Mouse (Mus musculus) retina, embryonic 14.5 days (tissue): ENCODE data around the gene Dlgap1.

ENCODE experiments used
- DNase-seq: peaks from one replicate; pipeline ENCODE4 v3.0.0-alpha.2; 2015; ENCODE audit warnings: low spot score

Dlgap1 gene

DNA sequence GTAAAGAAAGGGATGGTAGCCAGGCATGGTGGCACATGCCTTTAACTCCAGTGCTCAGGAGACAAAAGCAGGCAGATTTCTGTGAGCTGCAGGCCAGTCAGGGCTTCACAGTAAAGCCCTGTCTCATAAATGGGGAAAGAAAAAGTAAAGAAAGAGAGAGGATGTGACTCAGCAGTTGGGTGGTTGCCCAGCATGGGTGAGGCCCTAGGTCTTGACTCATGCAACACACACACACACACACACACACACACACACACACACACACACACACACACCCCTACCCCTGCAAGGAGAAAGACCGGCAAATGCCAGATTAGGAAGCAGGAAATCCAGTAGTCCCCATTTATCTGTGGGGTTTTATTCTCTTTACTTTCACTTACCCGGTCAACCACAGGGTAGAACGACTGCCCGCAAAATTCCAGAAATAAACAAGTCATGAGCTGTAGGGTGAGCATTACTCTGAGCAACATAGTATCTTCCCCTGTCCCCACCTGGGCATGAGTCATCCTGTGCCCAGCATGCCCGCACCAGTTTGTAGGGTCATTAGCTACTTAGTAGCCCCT lies 759.9 kb downstream of the Dlgap1 start:
- DNase-seq = no peak

GRCm38 (mm10) chr17:70734728-70735127 lies 765.9 kb downstream of the Dlgap1 start:
- DNase-seq = no peak

GRCm38 (mm10) chr17:70735396-70735795 lies 766.5 kb downstream of the Dlgap1 start:
- no peak for DNase-seq

DNA sequence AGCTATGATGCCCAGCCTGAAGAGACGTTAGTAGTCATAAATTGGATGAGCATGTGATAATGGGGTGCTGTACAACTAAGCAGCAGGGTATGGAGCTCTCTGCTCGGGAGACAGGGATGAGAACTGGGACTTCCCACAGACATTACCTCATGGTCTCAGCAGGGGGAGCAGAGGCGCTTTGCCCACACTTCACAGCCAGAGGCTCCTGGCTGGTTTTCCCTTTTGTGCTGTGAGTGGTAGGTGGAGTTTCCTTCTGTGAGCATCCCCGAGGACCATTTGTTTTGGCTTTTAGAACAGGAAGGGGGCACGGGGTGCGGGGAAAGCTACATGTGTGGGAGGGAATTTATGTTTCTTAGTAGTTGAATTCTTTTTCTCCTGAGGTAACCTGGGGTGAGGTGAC lies 768.6 kb downstream of the Dlgap1 start:
- peak; percentile 77 for DNase-seq

DNA sequence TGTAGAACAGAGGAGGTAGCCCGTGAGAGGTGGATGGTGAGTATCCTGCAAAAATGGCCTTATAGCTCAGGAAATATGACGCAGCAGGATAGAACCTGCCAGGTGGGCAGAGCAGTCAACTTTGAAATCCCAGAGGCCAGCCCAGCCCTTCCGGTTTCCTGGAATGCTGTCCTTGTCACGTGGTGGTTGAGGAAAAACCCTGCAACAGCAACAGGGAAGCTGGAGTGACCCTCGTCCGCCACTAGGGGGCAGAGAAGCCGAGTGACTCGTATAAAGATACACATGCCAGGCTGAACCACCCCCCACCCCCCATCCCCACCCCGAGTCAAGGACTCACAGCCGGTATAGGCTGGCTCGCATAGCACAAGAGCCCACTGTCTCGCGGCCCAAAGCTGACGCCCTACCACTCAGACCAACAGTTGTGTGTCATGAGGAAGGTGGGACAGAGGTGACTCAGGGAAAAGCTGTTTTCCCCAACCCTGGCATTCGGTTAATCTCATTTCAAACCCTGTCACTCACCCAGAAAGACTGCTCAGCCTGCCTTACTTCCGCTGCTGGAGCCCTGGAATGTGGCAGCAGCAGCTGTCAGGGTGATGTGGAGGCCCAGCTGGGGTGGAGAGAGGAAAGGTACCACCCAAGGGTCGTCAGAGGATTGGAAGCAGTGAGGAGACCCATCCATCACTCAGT lies 769.4 kb downstream of the Dlgap1 start:
- peak; percentile 86 for DNase-seq

DNA sequence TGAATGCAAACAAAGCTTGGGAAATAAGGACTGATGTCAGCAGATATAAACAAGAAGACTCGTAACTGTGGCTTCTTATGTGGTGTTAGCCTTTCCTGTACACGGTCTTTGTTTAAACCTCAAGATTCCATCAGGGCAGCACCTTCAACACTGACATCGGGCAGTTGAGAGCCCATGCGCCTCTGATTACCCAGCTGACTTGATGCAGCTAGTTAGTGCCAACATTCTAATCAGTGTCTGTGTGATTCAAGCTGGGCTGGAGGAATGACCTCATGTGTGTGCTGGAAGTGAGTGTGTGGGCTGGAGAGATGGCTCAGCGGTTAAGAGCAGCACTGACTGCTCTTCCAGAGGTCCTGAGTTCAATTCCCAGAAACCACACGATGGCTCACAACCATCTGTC lies 770.5 kb downstream of the Dlgap1 start:
- peak; percentile 31 for DNase-seq

DNA sequence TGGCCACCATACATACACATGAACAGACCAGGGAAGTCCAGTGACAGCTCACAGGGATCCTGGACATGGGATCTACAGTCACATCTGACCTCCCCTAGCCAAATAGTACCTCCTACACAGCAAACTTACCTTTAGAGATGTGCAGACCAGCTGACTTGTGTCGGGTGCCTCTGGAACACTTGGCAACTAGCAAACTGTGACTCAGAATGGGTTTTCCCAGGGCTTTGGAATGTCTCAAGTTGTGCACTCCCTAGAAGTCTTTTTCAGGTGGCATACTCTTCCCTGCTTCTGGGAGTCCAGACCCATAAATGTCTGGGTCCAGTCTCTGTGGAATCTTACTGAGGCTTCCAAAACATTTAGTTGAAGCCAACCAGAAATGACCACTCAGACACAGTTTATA lies 772.8 kb downstream of the Dlgap1 start:
- DNase-seq = no peak

DNA sequence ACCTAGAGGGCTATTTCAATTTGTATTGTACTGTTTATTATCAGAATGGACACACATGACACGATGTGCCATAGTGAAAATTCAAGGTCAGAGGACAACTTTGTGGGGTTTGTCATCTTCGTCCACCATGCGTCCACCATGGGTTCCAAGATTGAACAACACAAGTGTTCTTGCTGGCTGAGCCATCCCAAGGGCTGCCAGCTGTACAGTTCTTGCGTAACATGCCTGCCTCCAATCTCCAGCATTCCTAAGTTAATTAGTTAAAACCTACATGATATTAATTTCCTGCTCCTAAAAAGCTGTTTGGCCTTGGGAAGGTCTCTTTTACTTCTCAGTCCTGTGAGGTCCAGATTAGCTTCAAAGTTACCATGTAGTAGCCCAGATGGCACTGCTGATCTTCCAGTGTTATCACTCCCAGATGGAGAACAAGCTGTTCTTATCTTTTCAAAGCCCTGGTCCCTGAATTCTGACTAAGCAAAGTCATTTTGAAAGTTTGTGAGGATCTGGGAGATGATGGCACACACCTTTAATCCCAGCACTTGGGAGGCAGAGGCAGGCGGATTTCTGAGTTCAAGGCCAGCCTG lies 775.8 kb downstream of the Dlgap1 start:
- no peak for DNase-seq

DNA sequence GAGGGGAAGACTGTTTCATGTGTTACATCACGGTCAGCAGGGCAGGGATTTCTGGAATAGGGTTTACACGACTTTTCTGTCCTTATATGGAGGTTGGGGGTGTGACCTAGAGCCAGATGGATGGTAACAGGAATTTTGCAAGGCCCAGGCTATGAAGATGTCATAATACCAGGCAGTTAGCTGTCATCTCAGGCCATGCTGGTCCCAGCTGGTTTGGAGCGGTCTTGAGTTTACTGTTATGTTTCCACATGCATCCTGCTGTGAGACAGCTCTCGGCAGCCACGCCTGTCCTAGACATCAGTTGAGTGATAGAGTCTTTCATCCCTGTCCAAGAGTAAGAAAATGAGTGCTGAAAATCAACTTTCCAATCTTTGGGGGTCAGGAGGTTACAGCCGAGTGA lies 776.5 kb downstream of the Dlgap1 start:
- DNase-seq = no peak

- DNase-seq = no peak
These were observed 777.7 kb downstream of the Dlgap1 start for GRCm38 (mm10) chr17:70746379-70747079.

GRCm38 (mm10) chr17:70747731-70748475 lies 779.0 kb downstream of the Dlgap1 start:
- peak; percentile 55 for DNase-seq

GRCm38 (mm10) chr17:70748476-70748830 lies 779.6 kb downstream of the Dlgap1 start:
- no peak for DNase-seq

DNA sequence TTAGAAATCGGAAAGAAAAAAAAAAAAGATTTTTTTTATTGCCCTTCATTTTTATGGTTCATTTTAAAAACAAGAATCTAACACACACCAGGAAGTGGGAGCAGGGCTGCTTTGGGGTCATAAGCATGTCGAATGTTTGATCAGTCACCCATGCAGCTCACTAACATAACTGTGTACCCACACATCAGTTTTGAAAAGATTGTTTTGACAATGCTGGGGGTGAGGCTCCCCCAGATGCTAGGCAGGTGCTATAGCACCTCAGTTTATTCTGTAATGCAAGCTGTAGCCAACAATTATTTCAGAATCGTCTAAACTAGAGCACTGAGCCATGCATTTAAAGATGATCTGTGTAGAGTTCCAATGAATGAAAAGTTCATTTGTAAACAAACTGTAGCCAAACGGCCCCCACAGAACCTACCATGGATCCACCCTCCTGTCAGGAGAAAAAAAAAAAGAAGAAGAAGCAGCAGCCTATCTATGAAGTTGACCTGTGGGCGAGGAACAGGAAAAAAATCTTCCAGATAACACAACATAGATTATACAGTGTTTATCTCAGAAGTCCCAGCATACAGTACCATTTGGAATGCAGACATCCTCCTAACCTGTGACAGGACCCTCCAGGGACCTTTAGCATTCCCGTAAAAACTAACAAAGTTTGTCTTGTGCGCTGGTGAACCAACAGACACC lies 780.2 kb downstream of the Dlgap1 start:
- no peak for DNase-seq

DNA sequence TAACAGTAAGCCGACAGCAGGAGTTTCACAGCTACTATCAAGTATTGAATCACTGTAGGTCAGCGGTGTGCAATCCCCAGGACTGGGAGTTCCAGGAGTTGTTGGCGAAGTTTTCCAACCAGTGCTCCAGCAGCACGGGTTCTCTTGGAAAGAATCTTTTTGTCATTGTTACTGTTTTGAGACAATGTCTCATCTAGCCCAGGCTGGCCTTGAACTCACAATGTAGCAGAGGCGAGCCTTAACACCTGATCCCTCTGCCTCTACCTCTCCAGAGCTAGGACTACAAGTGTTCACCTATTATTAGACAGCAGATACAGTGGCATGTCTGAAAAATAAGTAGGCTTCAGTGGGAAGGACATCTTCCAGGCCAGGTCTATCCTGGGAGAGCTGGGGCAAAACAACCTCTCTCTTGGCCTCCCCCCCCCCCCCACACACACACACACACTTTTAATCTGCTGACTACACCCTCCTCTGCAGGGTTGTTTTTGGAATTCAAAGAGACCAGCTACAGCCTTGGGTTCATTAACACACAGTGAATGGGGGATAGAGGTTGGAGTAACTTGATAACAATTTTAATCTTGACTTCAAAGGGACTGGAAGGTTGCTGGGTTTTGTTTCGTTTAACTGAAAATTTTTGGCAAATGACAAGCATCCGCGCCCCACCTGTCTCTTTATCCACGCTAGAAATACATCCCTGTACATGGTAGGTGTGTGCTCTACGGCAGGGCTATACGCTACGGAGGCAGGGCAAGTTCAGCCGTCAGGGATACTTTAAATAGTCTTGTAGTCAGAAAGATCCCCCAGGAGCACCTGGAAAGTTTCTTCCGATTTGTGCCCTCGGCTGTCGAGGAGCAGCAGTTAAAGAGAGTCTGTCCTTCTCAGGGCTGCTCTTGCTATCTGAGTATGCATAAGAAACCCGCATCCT lies 781.6 kb downstream of the Dlgap1 start:
- DNase-seq = no peak

GRCm38 (mm10) chr17:70751161-70751651 lies 782.3 kb downstream of the Dlgap1 start:
- DNase-seq = peak; percentile 45

DNA sequence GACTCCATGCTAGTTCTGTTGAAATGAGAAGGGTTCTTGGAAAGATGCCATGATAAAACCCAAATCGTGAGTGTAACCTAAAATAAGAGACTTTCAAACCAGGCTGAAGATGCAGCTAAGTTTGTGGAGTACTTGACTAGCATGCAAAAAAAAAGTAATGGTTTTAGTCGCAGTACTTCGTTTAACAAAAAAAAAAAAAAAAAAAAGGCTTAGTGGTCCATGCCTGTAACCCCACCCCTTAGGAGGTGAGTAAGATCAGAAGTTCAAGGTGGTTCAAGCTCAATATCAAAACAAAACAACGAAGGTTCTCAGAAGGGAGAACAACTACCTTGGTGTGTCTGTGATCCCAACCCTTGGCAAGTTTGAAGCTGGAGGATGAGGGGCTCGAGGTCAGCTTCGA lies 782.8 kb downstream of the Dlgap1 start:
- no peak for DNase-seq

DNA sequence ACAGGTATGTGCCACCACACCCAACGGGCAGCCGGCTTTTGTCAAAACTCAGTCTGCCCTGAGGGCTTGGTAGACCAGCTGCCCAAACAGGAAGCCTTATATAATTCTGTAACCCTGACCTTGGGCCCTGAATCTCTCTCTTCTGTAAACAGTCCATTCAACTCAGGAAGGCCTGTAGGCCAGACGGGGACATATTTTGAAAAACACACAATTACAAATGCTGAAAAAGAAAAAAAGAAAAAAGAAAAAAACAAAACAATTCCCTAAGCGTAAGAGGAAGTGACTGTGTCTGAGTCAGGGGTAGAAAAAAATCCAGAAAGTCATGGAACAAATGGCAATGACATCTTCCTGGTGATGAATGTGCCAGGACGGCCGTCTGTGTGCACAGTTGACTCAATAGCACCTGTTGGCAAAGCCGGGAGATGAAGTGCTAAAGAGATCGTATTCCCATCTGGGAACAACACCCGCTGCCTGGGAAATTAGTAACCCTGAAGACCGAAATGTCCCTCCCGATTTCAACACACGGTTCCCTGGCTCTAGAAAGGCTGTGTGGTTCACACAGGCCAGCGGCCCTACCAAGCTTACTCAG lies 784.7 kb downstream of the Dlgap1 start:
- no peak for DNase-seq

DNA sequence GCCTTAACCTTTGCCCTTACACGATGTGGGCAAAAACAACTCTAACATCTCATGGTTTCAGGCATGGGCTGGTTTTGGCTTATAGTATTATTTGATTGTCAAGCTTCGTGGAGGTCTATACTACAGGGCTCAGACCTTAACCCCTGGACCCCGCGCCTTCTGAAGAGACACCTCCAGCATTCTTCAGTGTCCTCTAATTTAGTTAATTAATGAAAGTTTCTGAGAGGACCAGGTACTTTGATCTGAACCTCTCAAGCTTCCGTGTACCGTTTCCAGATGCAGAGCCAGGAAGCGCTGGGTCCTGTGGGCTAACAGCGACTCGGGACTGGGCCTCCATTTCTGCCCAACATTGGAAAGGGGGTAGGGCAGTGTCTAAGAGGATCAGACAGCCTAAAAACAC lies 785.2 kb downstream of the Dlgap1 start:
- no peak for DNase-seq

DNA sequence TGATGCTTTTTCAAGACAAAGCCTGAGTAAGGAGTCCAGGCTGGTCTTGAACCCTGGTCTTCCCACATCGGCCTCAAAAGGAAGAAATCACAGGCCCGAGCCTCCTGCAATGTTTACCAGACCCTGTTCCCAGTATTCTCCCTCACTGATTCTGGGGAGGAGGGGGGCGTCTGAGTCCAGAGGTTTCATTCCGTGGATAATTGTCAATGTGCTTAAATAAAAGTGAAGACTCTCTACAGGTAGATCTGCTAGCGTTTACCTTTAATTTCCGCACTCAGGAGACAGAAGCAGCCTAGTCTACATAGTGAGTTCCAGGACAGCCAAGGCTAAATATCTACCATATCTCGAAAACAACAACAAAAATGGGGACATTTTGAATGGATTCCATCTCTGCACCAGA lies 785.8 kb downstream of the Dlgap1 start:
- no peak for DNase-seq

DNA sequence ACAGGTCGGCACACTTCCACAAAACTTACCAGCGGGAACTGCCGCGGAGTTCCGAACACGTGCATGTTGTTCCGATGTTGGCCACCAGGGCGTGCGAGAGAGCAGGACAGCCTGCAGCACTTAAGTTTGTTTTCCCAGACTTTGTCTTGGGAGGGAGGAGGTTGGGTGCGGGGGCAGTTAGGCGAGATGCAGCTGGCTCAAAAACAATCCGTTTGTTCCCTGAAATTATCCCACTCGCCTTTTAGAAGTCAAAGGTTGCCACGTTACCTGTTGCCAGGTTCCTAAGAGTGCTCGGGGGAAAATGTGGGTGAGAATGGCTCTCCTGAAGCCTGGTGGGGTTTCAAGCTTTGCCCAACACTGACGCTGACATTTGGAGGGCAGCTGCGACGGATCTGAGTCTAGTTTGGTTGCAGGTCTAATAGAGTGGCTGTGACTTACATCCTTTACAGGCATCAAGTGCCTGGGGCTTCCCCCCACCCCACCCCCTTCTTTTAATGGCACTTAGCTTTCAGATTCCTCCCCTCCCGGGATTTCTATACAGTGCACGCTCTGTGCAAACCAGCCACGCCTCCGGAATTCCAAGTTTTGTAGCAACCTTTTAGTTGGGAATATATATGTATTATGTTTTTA lies 786.3 kb downstream of the Dlgap1 start:
- peak; percentile 90 for DNase-seq
